Mouse (Mus musculus): ENCODE results near the gene Eps8l1.

GRCm38 (mm10) chr7:4419681-4420080 is 40.8 kb upstream of the Eps8l1 start:
- TF ChIP-seq POLR2A (IDR thresholded peaks at IDR 0.05; ENCODE audit: borderline replicate concordance, insufficient read depth, low read length) (no peak), CTCF (IDR thresholded peaks at IDR 0.05; ENCODE audit: borderline replicate concordance, insufficient read depth, low read depth, low read length) (no peak)

Measured in cerebellum, adult 2 months (tissue).